ENCODE assay signal across 8 mouse cellular contexts in the genomic region with DNA sequence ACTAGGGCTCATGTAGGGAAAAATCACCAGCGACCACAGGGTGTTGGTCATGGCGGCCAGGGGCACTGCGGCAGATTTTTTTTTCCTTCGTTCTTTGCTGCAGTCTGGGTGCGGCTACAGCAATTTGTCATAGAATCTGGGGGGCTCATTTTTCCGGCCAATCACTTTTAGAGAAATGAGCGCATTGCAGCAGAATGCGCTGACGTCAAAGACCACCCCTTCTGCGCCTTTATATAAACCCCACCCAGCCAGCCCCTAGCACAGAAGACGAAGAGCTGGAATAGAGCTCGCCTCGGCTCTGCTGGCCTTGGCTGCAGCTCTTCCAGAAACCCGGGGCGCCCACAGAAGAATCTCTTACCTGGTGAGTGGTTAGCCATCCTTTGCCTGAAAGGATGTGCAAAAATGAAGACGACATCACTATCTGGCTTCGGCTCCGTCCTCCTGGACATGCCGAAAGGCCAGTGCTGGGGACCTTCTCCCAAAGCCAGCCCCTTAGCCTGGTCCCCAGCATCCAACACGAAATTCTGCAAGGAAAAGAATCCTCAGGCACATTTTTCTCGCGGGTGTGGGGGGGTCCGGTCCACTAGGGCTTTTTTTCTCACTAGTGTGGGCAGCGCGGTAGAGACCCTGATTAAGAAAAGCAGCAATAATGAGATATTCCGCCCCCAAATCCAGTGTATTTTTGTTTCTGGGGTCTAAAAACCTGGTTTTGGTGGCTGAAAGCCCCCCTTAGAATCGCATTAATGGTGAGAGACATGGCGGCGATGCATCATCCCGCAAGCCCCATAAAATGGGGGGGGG. TPM values are rescaled to one million over a fixed set of nuclear protein-coding genes. Genes with fewer than 3 reads are reported as not detected.
DNase-seq lines count a peak whose midpoint lies in the region; ATAC-seq and TF ChIP-seq lines count a peak whose summit lies in the region.

No protein-coding gene starts in this region.

- no peak for TF ChIP-seq POLR2A in ES-Bruce4 (IDR thresholded peaks at IDR 0.05; ENCODE audit: insufficient read depth, low read length)

- H3K27me3 ChIP-seq in ES-Bruce4 (ENCODE audit: control insufficient read depth, insufficient read depth, low read length, poor library complexity, severe bottlenecking), result no peaks in the 10 kb centered on the region
- no peaks in the 10 kb centered on the region for H3K27me3 ChIP-seq in heart, embryonic 10.5 days (ENCODE audit: insufficient read depth, poor library complexity, severe bottlenecking)
- H3K27me3 ChIP-seq in stomach, embryonic 14.5 days (ENCODE audit: control insufficient read depth, insufficient read depth, low read length), result no peaks in the 10 kb centered on the region

- peaks cover 33% of the 10 kb centered on the region for H3K9me3 ChIP-seq in ES-Bruce4 (replicated peaks; ENCODE audit: control insufficient read depth, insufficient read depth, low read length, poor library complexity, severe bottlenecking)
- H3K9me3 ChIP-seq in heart, embryonic 10.5 days, result peaks cover 42% of the 10 kb centered on the region
- peaks cover 46% of the 10 kb centered on the region for H3K9me3 ChIP-seq in stomach, embryonic 14.5 days (ENCODE audit: control insufficient read depth, low read depth, low read length)

- TF ChIP-seq CTCF in ES-Bruce4 (IDR thresholded peaks at IDR 0.05; ENCODE audit: low read depth, low read length), result no peak

- H3K4me2 ChIP-seq in stomach, embryonic 14.5 days (replicated peaks; ENCODE audit: low read depth, low read length), result peak overlapping the region; percentile 42

- peak; percentile 62 for DNase-seq in adrenal gland, postnatal 25 days
- peak; percentile 21 for DNase-seq in fibroblast of lung, adult 2 months (ENCODE audit: low read depth)
- DNase-seq in heart, embryonic 10.5 days (ENCODE audit: low spot score), result no peak
- peak; percentile 35 for DNase-seq in layer of hippocampus, adult 9-10 months (ENCODE audit: low spot score)
- peak; percentile 9 for DNase-seq in lung, postnatal 14 days
- DNase-seq in c-Kit-positive CD71-positive TER-119-positive erythroid progenitor cells, embryonic 14.5 days (ENCODE audit: low spot score), result no peak

- no peak overlapping the region for H3K9ac ChIP-seq in ES-Bruce4 (ENCODE audit: low read depth, poor library complexity, severe bottlenecking)
- peak overlapping the region; percentile 68 for H3K9ac ChIP-seq in stomach, embryonic 14.5 days (replicated peaks; ENCODE audit: low read depth, low read length)

- ATAC-seq in stomach, embryonic 14.5 days (ENCODE audit: insufficient number of reproducible peaks, insufficient read depth, low FRiP score, low read depth), result peak; percentile 57

- no peaks in the 10 kb centered on the region for H3K4me1 ChIP-seq in ES-Bruce4 (ENCODE audit: control insufficient read depth, insufficient read depth, low read length)
- peaks cover under 1% of the 10 kb centered on the region; the same call in 1 of the 2 replicates for H3K4me1 ChIP-seq in heart, embryonic 10.5 days
- H3K4me1 ChIP-seq in stomach, embryonic 14.5 days (ENCODE audit: control insufficient read depth, insufficient read depth, low read length), result no peaks in the 10 kb centered on the region

- H3K4me3 ChIP-seq in ES-Bruce4 (ENCODE audit: low read depth, low read length), result peak overlapping the region; percentile 29
- H3K4me3 ChIP-seq in heart, embryonic 10.5 days, result peak overlapping the region; percentile 63
- H3K4me3 ChIP-seq in stomach, embryonic 14.5 days (ENCODE audit: low read depth, low read length), result peak overlapping the region; percentile 51

- H3K27ac ChIP-seq in ES-Bruce4 (ENCODE audit: insufficient read depth, low read length), result no peak overlapping the region
- H3K27ac ChIP-seq in heart, embryonic 10.5 days, result peak overlapping the region; percentile 76
- H3K27ac ChIP-seq in stomach, embryonic 14.5 days (ENCODE audit: low read length), result peak overlapping the region; percentile 77; the same call in 1 of the 2 replicates

- WGBS in heart, embryonic 10.5 days, result 40% methylated on average over 30 of the region's 30 CpGs
- 48% methylated on average over 30 of the region's 30 CpGs for WGBS in stomach, embryonic 14.5 days

- no peak for TF ChIP-seq EP300 in ES-Bruce4 (IDR thresholded peaks at IDR 0.05; ENCODE audit: insufficient read depth, low read depth, low read length)

- H3K36me3 ChIP-seq in ES-Bruce4 (ENCODE audit: control insufficient read depth, insufficient read depth, low read length, poor library complexity, severe bottlenecking), result no peaks in the 10 kb centered on the region
- H3K36me3 ChIP-seq in heart, embryonic 10.5 days, result peaks cover 24% of the 10 kb centered on the region
- no peaks in the 10 kb centered on the region for H3K36me3 ChIP-seq in stomach, embryonic 14.5 days (ENCODE audit: control insufficient read depth, insufficient read depth, low read length)

RNA-seq across cellular contexts. Expression of gene Rtl1, which starts 59.2 kb away (rescaled TPM):
- polyA plus RNA-seq in ES-Bruce4 (2011; ENCODE audit: insufficient read depth, insufficient read length, low read depth, missing spikeins), result not detected in 2 replicates
- total RNA-seq in adrenal gland, postnatal 25 days (2021), result 2.9 and 3.1 TPM in 2 replicates
- polyA plus RNA-seq in heart, embryonic 10.5 days (2016; fragmentation: Nextera tagmentation; extraction: Ambion mirVana), result 0.34 and 0.94 TPM in 2 replicates
- 2.6 and 2.8 TPM in 2 replicates for polyA plus RNA-seq in stomach, embryonic 14.5 days (2014; fragmentation: Nextera tagmentation; extraction: Ambion mirVana)

Comparison
In these comparisons a context has a peak if more than half of its experiments do, and no peak if none do; other contexts are left out.
1. DNase-seq: peak in adrenal gland, postnatal 25 days (single experiment), fibroblast of lung, adult 2 months (single experiment), layer of hippocampus, adult 9-10 months (single experiment) and lung, postnatal 14 days (single experiment); none in heart, embryonic 10.5 days (single experiment) and c-Kit-positive CD71-positive TER-119-positive erythroid progenitor cells, embryonic 14.5 days (single experiment).
2. Peak in every context shown above with its lines, with median percentiles within 50 percentile points of each other: H3K4me3 ChIP-seq.